Mouse (Mus musculus) spleen, adult 2 months (tissue): Measurements from ENCODE around the gene Ttll8.

Experiments
- CTCF ChIP-seq: fragments of 200-500 bp; IDR thresholded peaks from 2 replicates; pipeline ENCODE4 v1.5.1; 2011; ENCODE audit warnings: mild to moderate bottlenecking, inconsistent platforms; ENCODE audit not compliant: insufficient read depth, insufficient read length, insufficient replicate concordance; ENCODE audit errors: extremely low read depth
- POLR2A ChIP-seq: fragments of 200-500 bp; IDR thresholded peaks from 2 replicates; pipeline ENCODE4 v1.6.1; 2011; ENCODE audit warnings: low read depth, low read length, inconsistent platforms

DNA sequence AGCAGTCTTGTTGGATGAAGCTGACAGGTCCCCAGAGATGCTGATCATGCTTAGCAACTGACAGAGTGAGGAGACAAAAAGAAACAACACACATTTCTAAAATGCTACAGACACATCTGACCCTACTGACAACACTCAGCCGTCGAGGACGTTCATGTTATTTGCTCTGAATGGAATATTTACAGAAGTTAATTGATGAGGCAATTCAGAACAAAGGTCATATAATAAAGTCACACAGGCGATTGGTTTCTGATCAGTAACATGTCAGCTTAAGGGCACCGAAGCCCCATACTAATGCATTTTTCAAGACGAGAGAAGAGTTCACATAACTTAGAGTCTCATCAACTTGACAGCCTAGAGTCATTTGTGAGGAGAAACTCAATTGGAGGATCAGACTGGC lies 58.3 kb downstream of the Ttll8 start:
- TF ChIP-seq CTCF: no peak
- no peak for TF ChIP-seq POLR2A
